Mouse (Mus musculus) gastrocnemius, postnatal 10 days (tissue): Measurements from ENCODE around the gene Frk. TPM values are rescaled to one million over a fixed set of nuclear protein-coding genes. Genes with fewer than 3 reads are reported as not detected.
"Not testable (repeated sequence)": the region's sequence is repeated elsewhere in the genome, so short reads cannot be mapped to it uniquely, and the experiment has no call there.

ENCODE experiments used
- DNase-seq: peaks from one replicate; pipeline ENCODE4 v3.0.0; 2021; ENCODE audit warnings: mixed read lengths
- total RNA-seq, 2 experiments: library from RNA; stranded (reverse); gene quantifications; 2 replicates each; pipeline ENCODE4 v1.2.3; 2021

Frk gene
- total RNA-seq, 2 experiments from 2014 or later, result 2.7 to 3.0 TPM

DNA sequence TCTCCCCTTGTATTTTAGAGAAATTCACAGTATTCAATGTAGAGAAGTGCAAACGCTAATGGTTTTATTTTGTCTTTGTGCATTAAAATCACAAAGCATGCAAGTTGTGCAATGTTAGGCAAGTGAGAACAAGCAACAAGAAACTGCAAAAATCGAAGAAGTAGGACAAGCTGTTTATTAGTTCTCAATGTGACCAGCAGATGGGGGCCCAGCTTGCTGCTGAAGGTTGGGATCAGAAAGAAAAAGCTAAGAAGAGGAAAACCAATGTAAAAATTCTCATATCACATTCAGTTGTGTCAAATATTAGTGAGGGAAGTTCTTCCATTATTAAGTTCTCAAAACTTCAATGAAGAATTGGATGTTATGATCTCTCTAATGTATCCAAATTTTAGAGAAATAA lies 134.0 kb downstream of the Frk start:
- DNase-seq, result no peak

DNA sequence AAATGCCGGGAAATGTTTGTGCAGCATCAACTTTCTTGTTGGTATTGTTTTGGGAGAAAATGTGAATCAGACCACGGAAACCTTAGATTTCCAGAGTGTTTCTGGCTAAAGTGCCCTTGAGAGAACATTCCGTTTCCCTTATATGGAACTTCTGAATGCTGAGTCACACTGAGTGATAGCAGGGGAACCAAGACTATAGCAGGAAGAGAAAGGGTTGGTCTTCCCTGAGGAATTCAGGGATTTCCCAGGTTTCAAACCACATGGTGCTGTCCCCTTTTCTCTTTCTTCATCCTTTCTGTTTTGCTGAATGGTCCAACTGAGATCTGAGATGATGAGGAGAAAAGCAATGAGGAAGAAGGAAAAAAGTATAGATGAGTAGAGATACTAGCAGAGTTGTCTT lies 135.3 kb downstream of the Frk start:
- DNase-seq, result no peak

- not testable (repeated sequence) for DNase-seq
Measured at GRCm38 (mm10) chr10:34620540-34620939, 137.3 kb downstream of the Frk start.

DNA sequence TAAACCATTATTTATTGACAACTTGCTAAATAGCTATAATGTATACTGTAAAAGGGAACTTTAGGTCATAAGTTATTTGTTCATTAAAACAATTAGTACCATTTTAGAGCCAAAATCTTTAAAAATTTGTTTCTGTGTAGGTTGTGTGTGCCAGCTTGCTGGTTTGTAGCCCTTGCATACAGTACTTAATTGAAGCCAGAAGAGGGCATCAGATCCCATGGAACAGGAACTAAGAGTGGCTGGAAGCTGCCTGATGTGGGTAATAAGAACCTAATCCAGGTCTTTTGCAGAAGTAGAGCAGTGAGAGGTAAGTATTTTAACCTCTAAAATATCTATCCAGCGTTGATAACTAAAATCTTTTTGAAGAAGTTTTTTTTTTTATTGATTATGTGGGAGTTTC lies 155.0 kb downstream of the Frk start:
- no peak for DNase-seq

Other genes with a start within 250 kb of the Frk start
- 10 to 100 TPM; 42.4 to 46.2 TPM for gene Tspyl1, start 201.2 kb upstream of the Frk start, total RNA-seq
- 1 to 10 TPM; 2.3 to 2.5 TPM for gene Tspyl4, start 186.0 kb upstream of the Frk start, total RNA-seq
- 1 to 10 TPM in 1 of 2 experiments, not detected in 1; 4.7 TPM for gene Col10a1, start 93.4 kb upstream of the Frk start, total RNA-seq
- gene Nt5dc1, start 64.8 kb upstream of the Frk start, total RNA-seq, result 1 to 10 TPM; 6.2 to 8.2 TPM